Mouse (Mus musculus) embryonic facial prominence, embryonic 13.5 days (tissue): ENCODE results near the gene Itgb2l. TPM values are rescaled to one million over a fixed set of nuclear protein-coding genes. Genes with fewer than 3 reads are reported as not detected.

Source experiments
- ATAC-seq: fragments of 200-750 bp; cut with Nextera tagmentation; 2 replicates; pipeline ENCODE4 v1.8.0; 2017; ENCODE audit warnings: low read depth; ENCODE audit not compliant: insufficient number of reproducible peaks, insufficient read depth, low FRiP score, low TSS enrichment
- H3K27ac ChIP-seq: fragments of 300-500 bp; sonication (generic); 2 replicates; pipeline ENCODE4 v1.5.1; 2015; ENCODE audit warnings: moderate library complexity, mild to moderate bottlenecking, inconsistent platforms
- H3K27me3 ChIP-seq: fragments of 300-500 bp; sonication (generic); 2 replicates; pipeline ENCODE4 v1.6.1; 2015; ENCODE audit warnings: mild to moderate bottlenecking, inconsistent platforms
- H3K36me3 ChIP-seq: fragments of 300-500 bp; sonication (generic); 2 replicates; pipeline ENCODE4 v1.6.1; 2015; ENCODE audit warnings: mild to moderate bottlenecking, inconsistent platforms
- H3K4me1 ChIP-seq: fragments of 300-500 bp; sonication (generic); 2 replicates; pipeline ENCODE4 v1.6.1; 2015; ENCODE audit warnings: inconsistent platforms
- H3K4me2 ChIP-seq: fragments of 300-500 bp; sonication (generic); 2 replicates; pipeline ENCODE4 v1.6.1; 2015; ENCODE audit warnings: moderate library complexity, mild to moderate bottlenecking, inconsistent platforms
- H3K4me3 ChIP-seq: fragments of 300-500 bp; sonication (generic); 2 replicates; pipeline ENCODE4 v1.5.1; 2015; ENCODE audit warnings: mild to moderate bottlenecking, inconsistent platforms
- H3K9ac ChIP-seq: fragments of 300-500 bp; sonication (generic); 2 replicates; pipeline ENCODE4 v1.6.1; 2015; ENCODE audit warnings: mild to moderate bottlenecking, inconsistent platforms
- H3K9me3 ChIP-seq: fragments of 300-500 bp; sonication (generic); 2 replicates; pipeline ENCODE4 v1.6.1; 2016; ENCODE audit warnings: inconsistent platforms
- WGBS: fragments of 180-500 bp; shearing (Covaris S2); methylation state at CpG from one replicate; pipeline ENCODE4 v1.1.7; 2015; ENCODE audit warnings: mixed read lengths; 5-methylcytosine and 5-hydroxymethylcytosine counted together
- polyA plus RNA-seq: library from polyadenylated mRNA; unstranded; fragments of >200 nt; fragmentation: Nextera tagmentation; extraction: Ambion mirVana; gene quantifications from 2 replicates; pipeline ENCODE4 v1.2.1, GENCODE M21; 2015

Itgb2l gene
- polyA plus RNA-seq, 1 experiment from 2014 or later, result not detected

DNA sequence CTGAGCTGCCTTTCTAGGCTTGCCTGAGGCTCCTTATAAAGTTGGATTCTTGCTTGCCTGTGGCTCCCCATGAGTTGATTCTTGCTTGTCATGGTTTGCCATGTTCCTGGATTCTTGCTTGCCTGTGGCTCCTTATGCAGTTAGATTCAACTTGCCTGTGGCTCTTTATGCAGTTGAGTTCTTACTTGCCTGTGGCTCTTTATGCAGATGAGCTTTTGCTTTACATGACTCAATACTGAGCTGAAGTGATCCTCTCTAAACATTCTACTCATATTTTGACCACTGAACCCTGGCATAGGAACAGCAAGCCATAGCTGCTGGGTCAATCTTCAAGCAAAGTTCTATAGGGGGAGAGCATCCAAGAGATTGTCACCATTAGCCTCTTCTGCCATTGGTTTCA, 58.7 kb downstream of the Itgb2l start:
- Histone ChIP-seq H3K4me3 (no peak overlapping the region), H3K36me3 (no peaks in the 10 kb centered on the region), H3K27ac (no peak overlapping the region), H3K27me3 (no peaks in the 10 kb centered on the region), H3K4me2 (no peak overlapping the region), H3K9me3 (no peaks in the 10 kb centered on the region), H3K9ac (no peak overlapping the region), H3K4me1 (no peaks in the 10 kb centered on the region)
- ATAC-seq, result no peak

DNA sequence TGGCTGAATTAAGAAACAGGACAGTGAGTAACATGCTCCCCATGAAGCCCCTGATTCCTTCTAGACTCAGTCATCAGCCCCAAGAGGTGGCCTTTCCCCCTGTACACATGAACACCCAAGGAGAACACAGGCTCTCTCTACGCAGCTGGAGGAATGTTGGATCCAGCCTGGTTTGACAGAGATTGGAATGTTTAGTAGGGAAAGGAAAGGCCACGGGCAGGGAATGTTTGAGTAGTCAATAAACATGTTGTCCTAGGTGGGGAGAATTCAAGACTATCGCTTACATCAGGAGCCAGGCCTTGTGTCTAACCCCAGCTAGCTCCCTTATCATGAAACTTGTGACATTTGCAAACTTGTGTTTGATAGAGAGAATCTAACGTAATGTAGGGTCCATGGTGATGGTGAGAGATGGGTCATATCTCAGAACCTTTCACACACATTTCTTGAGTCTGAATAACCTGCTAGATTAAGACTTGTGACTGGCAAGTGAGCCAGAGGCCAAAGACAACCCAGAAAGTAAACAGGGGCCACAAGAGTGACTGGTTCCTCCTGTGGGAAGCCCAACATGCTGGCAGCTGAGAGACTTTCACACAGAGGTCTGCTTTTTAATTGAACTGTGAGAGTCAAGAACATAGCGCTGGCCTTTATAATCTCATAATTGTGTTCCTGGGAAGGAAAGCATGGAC, 60.8 kb downstream of the Itgb2l start:
- Histone ChIP-seq H3K4me1 (no peaks in the 10 kb centered on the region), H3K9ac (no peak overlapping the region), H3K4me3 (no peak overlapping the region), H3K27ac (no peak overlapping the region), H3K27me3 (no peaks in the 10 kb centered on the region), H3K9me3 (no peaks in the 10 kb centered on the region), H3K36me3 (no peaks in the 10 kb centered on the region), H3K4me2 (no peak overlapping the region)
- WGBS, result 77% methylated on average over 5 of the region's 5 CpGs
- ATAC-seq, result no peak

DNA sequence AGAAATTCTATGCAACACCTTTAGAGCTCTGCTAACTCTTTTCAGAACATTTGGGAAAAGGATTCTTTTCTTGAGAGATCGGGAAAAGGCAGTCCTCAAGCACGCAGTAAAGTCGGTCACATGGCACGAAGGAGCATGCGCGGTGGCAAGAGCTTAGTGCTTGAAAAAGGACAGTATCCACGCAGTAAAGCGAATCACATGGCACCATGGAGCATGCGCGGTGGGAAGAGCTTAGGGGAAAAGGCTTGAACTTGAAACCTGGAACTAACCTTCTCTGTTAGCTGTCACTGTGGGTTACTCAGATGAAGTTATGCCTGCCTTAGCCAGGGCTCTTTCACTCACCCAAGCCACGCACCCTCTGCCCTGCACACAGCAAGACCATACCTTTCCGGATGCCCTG, 62.0 kb downstream of the Itgb2l start:
- H3K9me3 ChIP-seq, result no peaks in the 10 kb centered on the region

DNA sequence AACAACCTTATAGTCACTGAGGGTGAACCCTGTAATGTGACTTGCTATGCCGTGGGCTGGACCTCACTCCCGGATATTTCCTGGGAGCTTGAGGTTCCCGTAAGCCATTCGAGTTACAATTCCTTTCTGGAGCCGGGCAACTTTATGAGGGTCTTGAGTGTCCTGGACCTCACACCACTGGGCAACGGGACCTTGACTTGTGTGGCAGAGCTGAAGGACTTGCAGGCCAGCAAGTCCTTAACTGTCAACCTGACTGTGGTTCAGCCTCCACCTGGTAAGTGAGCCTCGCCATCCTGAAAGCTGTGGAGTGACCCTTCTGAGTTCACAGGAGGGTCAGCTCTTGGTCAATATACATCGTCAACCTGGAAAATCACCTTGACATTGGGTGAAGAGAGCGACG, 65.3 kb downstream of the Itgb2l start:
- WGBS, result 87% methylated on average over 10 of the region's 10 CpGs
- ATAC-seq, result no peak

More for the DNA sequence above, 62.0 kb downstream of the Itgb2l start:
- Histone ChIP-seq H3K4me2 (no peak overlapping the region), H3K4me1 (0 out of 2 replicates have a peak, but pooled peaks cover 4% of the 10 kb centered on the region), H3K27ac (no peak overlapping the region), H3K36me3 (no peaks in the 10 kb centered on the region), H3K4me3 (no peak overlapping the region), H3K27me3 (no peaks in the 10 kb centered on the region), H3K9ac (no peak overlapping the region)
- 90% methylated on average over 12 of the region's 12 CpGs for WGBS
- no peak for ATAC-seq

DNA sequence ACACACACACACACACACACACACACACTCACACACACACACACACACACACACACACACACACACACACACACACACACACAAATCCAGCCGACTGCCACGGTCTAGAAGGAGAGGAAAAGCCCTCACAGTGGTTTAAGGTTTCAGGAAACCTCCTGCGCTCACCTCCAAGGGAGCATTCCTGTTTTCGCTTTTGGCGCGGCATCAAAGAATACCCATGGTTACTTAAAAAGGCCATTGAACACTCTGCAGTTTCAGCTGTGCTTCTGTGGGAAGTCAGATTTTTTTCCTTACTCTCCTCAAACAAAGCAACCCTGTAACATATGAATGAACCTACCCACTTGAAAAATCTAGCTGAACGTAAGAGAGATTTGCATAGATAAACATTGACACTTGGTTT, 67.1 kb downstream of the Itgb2l start:
- H3K9ac ChIP-seq, result no peak overlapping the region
- peak overlapping the region; percentile 64; the same call in 1 of the 2 replicates for H3K27ac ChIP-seq
- no peaks in the 10 kb centered on the region for H3K36me3 ChIP-seq
- H3K4me2 ChIP-seq, result no peak overlapping the region
- 0 out of 2 replicates have a peak, but pooled peaks cover 4% of the 10 kb centered on the region for H3K4me1 ChIP-seq
- no peaks in the 10 kb centered on the region for H3K27me3 ChIP-seq
- no peaks in the 10 kb centered on the region for H3K9me3 ChIP-seq
- 5% methylated on average over 7 of the region's 7 CpGs for WGBS
- no peak overlapping the region for H3K4me3 ChIP-seq
- ATAC-seq, result 0 out of 2 replicates have a peak, but pooled peaks have one; percentile 67

More for the DNA sequence above, 65.3 kb downstream of the Itgb2l start:
- no peaks in the 10 kb centered on the region for H3K9me3 ChIP-seq
- no peaks in the 10 kb centered on the region for H3K36me3 ChIP-seq
- H3K27me3 ChIP-seq, result no peaks in the 10 kb centered on the region
- no peak overlapping the region for H3K4me3 ChIP-seq
- H3K9ac ChIP-seq, result no peak overlapping the region
- H3K4me2 ChIP-seq, result no peak overlapping the region
- no peak overlapping the region for H3K27ac ChIP-seq
- H3K4me1 ChIP-seq, result 0 out of 2 replicates have a peak, but pooled peaks cover 4% of the 10 kb centered on the region

DNA sequence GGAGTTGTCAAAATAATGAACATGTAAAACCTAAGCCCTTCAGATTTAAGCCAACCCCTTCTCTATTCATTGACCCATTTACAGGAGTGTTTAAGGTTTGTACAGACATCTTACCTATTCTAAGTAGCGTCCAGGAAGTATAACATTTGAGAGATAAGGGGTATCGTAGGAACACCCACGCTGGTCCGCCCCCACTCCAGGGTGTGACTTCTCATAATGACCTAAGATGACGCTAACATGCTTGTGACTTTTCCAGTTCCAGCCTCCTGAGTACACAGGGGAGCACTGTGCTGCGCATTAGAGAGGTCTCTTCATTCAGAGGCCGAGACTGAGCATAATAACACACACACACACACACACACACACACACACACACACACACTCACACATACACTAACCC, 67.9 kb downstream of the Itgb2l start:
- 0 out of 2 replicates have a peak, but pooled peaks cover 4% of the 10 kb centered on the region for H3K4me1 ChIP-seq
- H3K4me2 ChIP-seq, result no peak overlapping the region
- no peak overlapping the region for H3K27ac ChIP-seq
- no peak overlapping the region for H3K9ac ChIP-seq
- no peaks in the 10 kb centered on the region for H3K9me3 ChIP-seq
- no peaks in the 10 kb centered on the region for H3K27me3 ChIP-seq
- H3K36me3 ChIP-seq, result no peaks in the 10 kb centered on the region
- WGBS, result 89% methylated on average over 7 of the region's 7 CpGs
- no peak for ATAC-seq
- no peak overlapping the region for H3K4me3 ChIP-seq

DNA sequence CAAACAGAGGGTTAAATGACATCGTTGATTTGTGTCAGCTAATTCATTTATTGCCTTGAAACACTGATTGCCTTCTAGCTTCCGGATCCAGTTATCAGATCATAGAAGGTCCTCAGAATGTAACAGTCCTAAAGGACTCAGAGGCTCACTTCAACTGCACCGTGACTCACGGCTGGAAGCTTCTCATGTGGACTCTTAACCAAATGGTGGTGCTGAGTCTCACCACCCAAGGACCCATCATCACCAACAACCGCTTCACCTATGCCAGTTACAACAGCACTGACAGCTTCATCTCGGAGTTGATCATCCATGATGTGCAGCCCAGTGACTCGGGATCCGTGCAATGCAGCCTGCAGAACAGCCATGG, 70.7 kb downstream of the Itgb2l start:
- 76% methylated on average over 8 of the region's 8 CpGs for WGBS
- Histone ChIP-seq H3K9me3 (no peaks in the 10 kb centered on the region), H3K36me3 (no peaks in the 10 kb centered on the region), H3K4me1 (0 out of 2 replicates have a peak, but pooled peaks cover 4% of the 10 kb centered on the region), H3K9ac (no peak overlapping the region), H3K27me3 (no peaks in the 10 kb centered on the region), H3K27ac (no peak overlapping the region), H3K4me2 (no peak overlapping the region), H3K4me3 (no peak overlapping the region)
- no peak for ATAC-seq

Other genes starting within 250 kb of the Itgb2l start
- gene Sh3bgr, start 243.2 kb downstream of the Itgb2l start, polyA plus RNA-seq, result 1.4 and 1.9 TPM in 2 replicates
- 0.22 and 0.35 TPM in 2 replicates for gene B3galt5, start 207.8 kb downstream of the Itgb2l start, polyA plus RNA-seq
- gene Pcp4, start 24.0 kb upstream of the Itgb2l start, polyA plus RNA-seq, result 7.2 and 22.0 TPM in 2 replicates